Mouse (Mus musculus) forebrain, embryonic 10.5 days (tissue): ENCODE data around the gene Shisa8. TPM values are rescaled to one million over a fixed set of nuclear protein-coding genes. Genes with fewer than 3 reads are reported as not detected.

Experiments
- DNase-seq: peaks from one replicate; pipeline ENCODE4 v3.0.0-alpha.2; 2017; ENCODE audit warnings: low spot score; ENCODE audit errors: extremely low spot score
- H3K27ac ChIP-seq: fragments of 300-500 bp; sonication (generic); 2 replicates; pipeline ENCODE4 v1.5.1; 2016; ENCODE audit warnings: mild to moderate bottlenecking
- H3K27me3 ChIP-seq: fragments of 300-500 bp; sonication (generic); 2 replicates; pipeline ENCODE4 v1.6.1; 2016; ENCODE audit warnings: mild to moderate bottlenecking; ENCODE audit not compliant: poor library complexity, severe bottlenecking
- H3K36me3 ChIP-seq: fragments of 300-500 bp; sonication (generic); replicated peaks from 2 replicates; pipeline ENCODE4 v1.6.1; 2016; ENCODE audit warnings: mild to moderate bottlenecking, moderate library complexity
- H3K4me1 ChIP-seq: fragments of 300-500 bp; sonication (generic); 2 replicates; pipeline ENCODE4 v1.6.1; 2016
- H3K4me3 ChIP-seq: fragments of 300-500 bp; sonication (generic); 2 replicates; pipeline ENCODE4 v1.5.1; 2016; ENCODE audit warnings: mild to moderate bottlenecking, moderate library complexity
- H3K9me3 ChIP-seq: fragments of 300-500 bp; sonication (generic); 2 replicates; pipeline ENCODE4 v1.6.1; 2016; ENCODE audit warnings: mild to moderate bottlenecking, moderate library complexity
- WGBS: fragments of 180-500 bp; shearing (Covaris S2); methylation state at CpG from one replicate; pipeline ENCODE4 v1.1.7; 2016; 5-methylcytosine and 5-hydroxymethylcytosine counted together
- polyA plus RNA-seq: library from polyadenylated mRNA; unstranded; fragments of >200 nt; fragmentation: Nextera tagmentation; extraction: Ambion mirVana; gene quantifications from 2 replicates; pipeline ENCODE4 v1.2.1, GENCODE M21; 2016

Shisa8 gene
- polyA plus RNA-seq, 1 experiment from 2014 or later = 0.95 TPM

GRCm38 (mm10) chr15:82192617-82193016 is 20.0 kb downstream of the Shisa8 start:
- H3K27me3 ChIP-seq = no peaks in the 10 kb centered on the region
- peaks cover 100% of the 10 kb centered on the region for H3K36me3 ChIP-seq
- DNase-seq = no peak
- H3K9me3 ChIP-seq = no peaks in the 10 kb centered on the region
- H3K4me1 ChIP-seq = no peaks in the 10 kb centered on the region
- 82% methylated on average over 8 of the region's 8 CpGs for WGBS
- H3K27ac ChIP-seq = no peak overlapping the region
- no peak overlapping the region for H3K4me3 ChIP-seq

DNA sequence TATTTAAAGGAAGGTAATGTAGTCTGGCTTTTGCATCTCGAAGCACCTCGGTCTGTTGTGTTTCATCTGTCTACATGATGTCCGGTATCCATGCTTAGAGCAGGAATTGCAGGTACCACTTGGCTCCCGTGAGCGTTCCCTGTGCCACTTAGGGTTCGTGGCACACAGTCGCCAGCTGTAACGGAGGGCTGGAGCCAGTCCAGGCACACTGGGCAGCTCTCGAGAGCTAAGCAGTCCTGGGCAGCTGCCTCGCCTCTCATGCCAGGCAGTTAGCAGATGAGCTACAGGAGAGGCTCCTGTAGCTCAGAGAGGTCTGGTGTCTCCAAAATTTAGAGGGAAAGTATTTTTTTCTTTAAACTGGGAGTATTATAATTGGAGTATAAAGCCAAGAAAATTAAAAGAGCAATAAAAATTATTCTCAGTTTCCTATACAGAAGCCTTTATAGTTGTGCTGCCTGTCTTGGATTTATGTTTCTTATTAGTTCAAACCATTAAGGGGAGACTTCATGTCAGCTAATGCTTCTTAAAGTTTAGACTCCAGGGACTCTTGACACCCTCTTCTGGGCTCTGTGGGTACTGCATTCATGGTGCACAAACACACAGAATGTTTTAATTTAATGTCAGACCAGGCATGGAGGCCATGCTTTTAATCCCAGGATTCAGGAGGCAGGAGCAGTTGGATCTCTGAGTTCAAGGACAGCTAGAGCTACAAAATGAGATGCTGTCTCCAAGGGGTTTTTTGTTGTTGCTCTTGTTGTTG is 24.0 kb downstream of the Shisa8 start:
- Histone ChIP-seq H3K4me1 (no peaks in the 10 kb centered on the region), H3K27me3 (no peaks in the 10 kb centered on the region), H3K27ac (no peak overlapping the region), H3K9me3 (peaks cover 4% of the 10 kb centered on the region; the same call in 1 of the 2 replicates), H3K36me3 (peaks cover 100% of the 10 kb centered on the region), H3K4me3 (no peak overlapping the region)
- 98% methylated on average over 10 of the region's 10 CpGs for WGBS
- DNase-seq = no peak

- Histone ChIP-seq H3K4me3 (no peak overlapping the region), H3K4me1 (no peaks in the 10 kb centered on the region), H3K9me3 (peaks cover 4% of the 10 kb centered on the region; the same call in 1 of the 2 replicates), H3K36me3 (peaks cover 100% of the 10 kb centered on the region), H3K27me3 (no peaks in the 10 kb centered on the region), H3K27ac (no peak overlapping the region)
- no peak for DNase-seq
- WGBS = 96% methylated on average over 1 of the region's 1 CpGs
These were observed 24.7 kb downstream of the Shisa8 start for GRCm38 (mm10) chr15:82187924-82188323.

- no peaks in the 10 kb centered on the region for H3K27me3 ChIP-seq
- 88% methylated on average over 4 of the region's 4 CpGs for WGBS
- H3K9me3 ChIP-seq = peaks cover 8% of the 10 kb centered on the region
- no peak for DNase-seq
- H3K36me3 ChIP-seq = peaks cover 100% of the 10 kb centered on the region
- H3K27ac ChIP-seq = no peak overlapping the region
- H3K4me1 ChIP-seq = no peaks in the 10 kb centered on the region
- no peak overlapping the region for H3K4me3 ChIP-seq
These were observed 25.2 kb downstream of the Shisa8 start for GRCm38 (mm10) chr15:82187401-82187800.

DNA sequence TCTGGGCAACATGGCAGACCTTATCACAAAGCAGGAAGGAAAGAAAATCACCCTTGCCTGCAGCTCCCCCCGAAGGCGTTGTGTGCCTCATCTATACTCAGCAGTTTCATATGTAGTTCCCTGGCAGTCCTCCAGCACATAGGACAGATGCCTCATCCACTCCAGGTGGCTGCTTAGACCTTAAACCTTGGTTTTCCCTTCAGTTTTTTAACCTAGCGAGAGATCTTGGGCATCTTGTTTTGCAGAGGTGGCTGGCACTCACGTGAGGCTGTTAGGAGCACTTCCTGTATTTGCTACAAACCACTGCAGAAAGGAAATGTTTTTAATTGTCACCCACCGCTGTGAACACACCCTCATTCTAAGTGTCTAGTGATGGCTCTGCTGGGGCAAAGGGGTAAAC is 25.7 kb downstream of the Shisa8 start:
- Histone ChIP-seq H3K4me3 (no peak overlapping the region), H3K4me1 (no peaks in the 10 kb centered on the region), H3K9me3 (peaks cover 12% of the 10 kb centered on the region), H3K27me3 (no peaks in the 10 kb centered on the region), H3K36me3 (peaks cover 100% of the 10 kb centered on the region), H3K27ac (no peak overlapping the region)
- 97% methylated on average over 5 of the region's 5 CpGs for WGBS
- no peak for DNase-seq

DNA sequence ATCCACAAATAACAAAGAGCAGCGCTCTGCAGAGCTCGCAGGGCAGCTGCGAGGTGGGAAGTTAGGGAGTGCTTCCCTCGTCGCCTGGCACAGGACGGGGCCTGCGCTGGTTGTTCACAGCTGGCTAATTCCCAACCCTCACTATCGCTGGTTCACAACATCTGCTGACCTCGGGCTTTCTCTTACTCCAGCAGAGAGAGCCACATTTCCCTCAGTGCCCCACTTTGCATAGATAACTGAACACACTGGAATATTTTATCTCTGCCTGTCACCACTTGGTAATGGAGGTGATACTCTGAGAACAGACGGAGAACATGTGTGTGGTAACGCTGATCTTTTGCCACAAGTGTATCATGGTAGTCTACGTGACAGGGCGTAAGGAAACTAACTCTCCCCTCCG is 26.5 kb downstream of the Shisa8 start:
- Histone ChIP-seq H3K36me3 (peaks cover 100% of the 10 kb centered on the region), H3K27me3 (no peaks in the 10 kb centered on the region), H3K4me3 (no peak overlapping the region), H3K9me3 (peaks cover 19% of the 10 kb centered on the region), H3K4me1 (no peaks in the 10 kb centered on the region), H3K27ac (no peak overlapping the region)
- DNase-seq = no peak
- 88% methylated on average over 14 of the region's 14 CpGs for WGBS

DNA sequence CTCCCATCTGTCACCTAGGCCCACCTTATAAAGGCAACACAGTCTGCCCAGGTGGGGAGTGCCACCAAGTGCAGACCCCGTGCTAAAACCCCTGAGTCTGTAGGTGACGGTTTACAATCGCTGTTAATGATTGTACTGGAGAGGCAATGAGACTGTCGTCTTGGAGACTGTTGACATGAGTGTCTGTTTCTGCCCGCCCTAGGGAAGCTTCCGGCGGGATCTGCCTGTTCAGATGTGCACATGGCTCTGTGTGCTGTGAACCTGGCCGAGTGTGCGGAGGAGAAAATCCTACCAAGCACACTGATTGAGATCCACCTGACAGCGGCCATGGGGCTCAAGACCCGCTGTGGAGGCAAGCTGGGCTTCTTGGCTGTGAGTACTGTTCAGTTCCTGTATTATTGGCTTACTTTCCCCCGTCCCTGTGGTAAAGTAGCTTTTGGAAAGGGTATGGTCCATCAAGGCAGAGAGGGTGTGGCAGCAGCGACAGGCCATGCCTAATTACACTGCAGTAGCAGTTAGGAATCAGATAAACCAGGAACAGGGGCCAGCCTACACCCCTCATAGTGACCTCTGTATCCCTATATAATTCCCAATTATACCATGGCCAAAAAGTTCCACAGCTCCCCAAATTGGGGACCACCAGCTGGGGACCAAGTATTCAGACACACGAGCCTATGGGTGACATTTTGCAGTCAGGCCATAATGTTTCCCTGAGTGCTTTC is 27.4 kb downstream of the Shisa8 start:
- H3K9me3 ChIP-seq = peaks cover 21% of the 10 kb centered on the region
- DNase-seq = no peak
- WGBS = 92% methylated on average over 14 of the region's 14 CpGs
- no peaks in the 10 kb centered on the region for H3K4me1 ChIP-seq
- no peak overlapping the region for H3K4me3 ChIP-seq
- H3K36me3 ChIP-seq = peaks cover 100% of the 10 kb centered on the region
- no peaks in the 10 kb centered on the region for H3K27me3 ChIP-seq
- peak overlapping the region; percentile 13; the same call in 1 of the 2 replicates for H3K27ac ChIP-seq

DNA sequence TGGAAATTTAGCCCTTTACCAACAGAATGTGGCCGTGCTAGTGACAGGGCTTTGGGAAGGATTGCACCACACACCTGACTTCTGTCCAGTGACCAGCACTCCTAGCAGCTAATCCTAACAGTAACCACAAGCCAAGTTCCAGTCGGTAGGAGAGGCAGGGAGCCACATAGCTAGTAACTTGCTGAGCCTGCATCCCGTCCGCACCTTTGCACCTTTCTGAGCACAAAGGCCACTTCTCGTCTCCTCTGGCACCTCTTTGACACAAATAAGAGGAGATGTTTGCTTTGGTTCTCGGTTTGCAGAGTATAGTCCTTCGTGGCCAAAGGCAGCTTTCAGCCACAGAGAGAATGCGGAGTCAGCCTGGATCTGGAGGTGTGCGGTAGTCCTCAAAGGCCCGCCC is 28.0 kb downstream of the Shisa8 start:
- no peak overlapping the region for H3K4me3 ChIP-seq
- H3K9me3 ChIP-seq = peaks cover 26% of the 10 kb centered on the region
- peaks cover 100% of the 10 kb centered on the region for H3K36me3 ChIP-seq
- H3K4me1 ChIP-seq = no peaks in the 10 kb centered on the region
- WGBS = 88% methylated on average over 10 of the region's 10 CpGs
- H3K27me3 ChIP-seq = no peaks in the 10 kb centered on the region
- peak overlapping the region; percentile 13; the same call in 1 of the 2 replicates for H3K27ac ChIP-seq
- no peak for DNase-seq

- no peaks in the 10 kb centered on the region for H3K4me1 ChIP-seq
- no peaks in the 10 kb centered on the region for H3K27me3 ChIP-seq
- peaks cover 100% of the 10 kb centered on the region for H3K36me3 ChIP-seq
- H3K9me3 ChIP-seq = peaks cover 26% of the 10 kb centered on the region
- peak overlapping the region; percentile 13 for H3K27ac ChIP-seq
- 86% methylated on average over 7 of the region's 7 CpGs for WGBS
- no peak overlapping the region for H3K4me3 ChIP-seq
- DNase-seq = no peak
These were observed 28.4 kb downstream of the Shisa8 start for GRCm38 (mm10) chr15:82184183-82184582.

DNA sequence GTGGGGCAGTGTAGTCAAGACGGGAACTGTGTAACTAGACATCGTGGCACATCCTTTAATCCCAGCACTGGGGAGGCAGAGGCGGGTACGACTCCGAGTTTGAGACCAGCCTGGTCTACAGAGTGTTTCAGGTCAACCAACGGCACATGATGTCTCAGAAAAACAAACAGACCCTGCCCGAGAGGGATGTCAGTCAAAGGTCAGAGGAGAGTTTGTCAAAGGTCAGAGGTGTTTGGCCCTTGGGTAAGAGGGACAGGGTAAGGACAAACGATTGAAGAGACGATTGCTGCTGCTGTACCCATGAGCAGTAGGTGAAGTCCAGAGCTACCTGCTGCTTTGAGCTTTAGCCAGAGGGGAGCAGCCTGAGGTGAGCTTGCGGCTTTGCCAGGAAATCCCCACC is 29.0 kb downstream of the Shisa8 start:
- DNase-seq = no peak
- Histone ChIP-seq H3K27me3 (no peaks in the 10 kb centered on the region), H3K4me3 (no peak overlapping the region), H3K36me3 (peaks cover 100% of the 10 kb centered on the region), H3K9me3 (peaks cover 26% of the 10 kb centered on the region), H3K27ac (peak overlapping the region; percentile 13; the same call in 1 of the 2 replicates), H3K4me1 (no peaks in the 10 kb centered on the region)
- 78% methylated on average over 10 of the region's 10 CpGs for WGBS

DNA sequence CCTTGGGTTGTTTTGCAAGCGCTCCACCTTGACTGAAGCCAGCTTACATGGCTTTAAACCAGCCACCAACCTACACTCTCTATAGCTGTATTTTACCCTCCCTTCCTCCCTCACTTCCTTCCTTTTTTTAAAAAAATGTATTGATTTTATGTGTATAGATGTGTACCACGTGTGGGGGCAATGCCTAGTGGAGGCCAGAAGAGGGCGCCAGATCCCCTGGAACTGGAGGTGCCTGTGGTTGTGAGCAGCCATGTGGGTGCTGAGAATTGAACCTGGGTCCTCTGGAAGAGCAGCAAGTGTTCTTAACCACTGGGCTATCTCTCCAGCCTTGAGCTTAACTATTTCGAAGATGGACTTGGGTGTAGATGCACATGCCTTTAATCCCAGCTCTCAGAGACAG is 30.3 kb downstream of the Shisa8 start:
- Histone ChIP-seq H3K27me3 (no peaks in the 10 kb centered on the region), H3K27ac (no peak overlapping the region), H3K36me3 (peaks cover 100% of the 10 kb centered on the region), H3K4me1 (no peaks in the 10 kb centered on the region), H3K4me3 (no peak overlapping the region), H3K9me3 (peaks cover 25% of the 10 kb centered on the region)
- WGBS = 95% methylated on average over 4 of the region's 4 CpGs
- no peak for DNase-seq

- peaks cover 22% of the 10 kb centered on the region for H3K9me3 ChIP-seq
- no peak for DNase-seq
- no peaks in the 10 kb centered on the region for H3K4me1 ChIP-seq
- H3K4me3 ChIP-seq = no peak overlapping the region
- H3K27ac ChIP-seq = no peak overlapping the region
- WGBS = 98% methylated on average over 5 of the region's 5 CpGs
- H3K36me3 ChIP-seq = peaks cover 100% of the 10 kb centered on the region
- no peaks in the 10 kb centered on the region for H3K27me3 ChIP-seq
These were observed 31.5 kb downstream of the Shisa8 start for GRCm38 (mm10) chr15:82181131-82181530.

GRCm38 (mm10) chr15:82177743-82178290 is 34.8 kb downstream of the Shisa8 start:
- Histone ChIP-seq H3K27me3 (no peaks in the 10 kb centered on the region), H3K36me3 (peaks cover 100% of the 10 kb centered on the region), H3K4me3 (no peak overlapping the region), H3K9me3 (peaks cover 22% of the 10 kb centered on the region), H3K4me1 (no peaks in the 10 kb centered on the region), H3K27ac (no peak overlapping the region)
- no peak for DNase-seq
- 95% methylated on average over 7 of the region's 7 CpGs for WGBS
